Mouse (Mus musculus) E14TG2a.4 (cell line): ENCODE results near the gene Abr.

ENCODE experiments used
- CTCF ChIP-seq: conservative IDR thresholded peaks from 2 replicates; pipeline ENCODE4 v1.5.1; 2014; ENCODE audit warnings: low read length
- POU5F1 ChIP-seq: IDR thresholded peaks from 2 replicates; pipeline ENCODE4 v1.6.1; 2014; ENCODE audit warnings: low read length, borderline replicate concordance

GRCm38 (mm10) chr11:76525646-76526351 is 96.3 kb downstream of the Abr start:
- TF ChIP-seq CTCF (no peak), POU5F1 (no peak)
